Mouse (Mus musculus) G1E (cell line): Measurements from ENCODE around the gene Bsdc1.

Source experiments
- CTCF ChIP-seq: IDR thresholded peaks from 2 replicates; pipeline ENCODE4 v1.5.1; 2012; ENCODE audit warnings: low read depth, low read length, inconsistent platforms, mixed read lengths
- GATA1 ChIP-seq: IDR thresholded peaks from 2 replicates; pipeline ENCODE4 v1.6.1; 2012; ENCODE audit warnings: borderline replicate concordance, low read length, inconsistent platforms, mixed read lengths
- GATA2 ChIP-seq: IDR thresholded peaks from 2 replicates; pipeline ENCODE4 v1.6.1; 2012; ENCODE audit warnings: low read depth, low read length, inconsistent platforms, borderline replicate concordance
- POLR2AphosphoS5 ChIP-seq: IDR thresholded peaks from 2 replicates; pipeline ENCODE4 v1.6.1; 2012; ENCODE audit warnings: low read depth, low read length, inconsistent platforms; ENCODE audit not compliant: insufficient replicate concordance
- TAL1 ChIP-seq: conservative IDR thresholded peaks from 2 replicates; pipeline ENCODE4 v1.6.1; 2012; ENCODE audit warnings: low read depth, low read length, inconsistent platforms, mixed read lengths

GRCm38 (mm10) chr4:129448713-129449112 is 12.7 kb upstream of the Bsdc1 start:
- TF ChIP-seq CTCF (no peak), GATA1 (no peak), POLR2AphosphoS5 (no peak), GATA2 (no peak), TAL1 (no peak)
